Mouse (Mus musculus): ENCODE results near the gene Slc25a11. TPM values are rescaled to one million over a fixed set of nuclear protein-coding genes. Genes with fewer than 3 reads are reported as not detected.

Gene Slc25a11
- 156 and 165 TPM in 2 replicates for polyA plus RNA-seq (2015; fragmentation: Nextera tagmentation; extraction: Ambion mirVana)

DNA sequence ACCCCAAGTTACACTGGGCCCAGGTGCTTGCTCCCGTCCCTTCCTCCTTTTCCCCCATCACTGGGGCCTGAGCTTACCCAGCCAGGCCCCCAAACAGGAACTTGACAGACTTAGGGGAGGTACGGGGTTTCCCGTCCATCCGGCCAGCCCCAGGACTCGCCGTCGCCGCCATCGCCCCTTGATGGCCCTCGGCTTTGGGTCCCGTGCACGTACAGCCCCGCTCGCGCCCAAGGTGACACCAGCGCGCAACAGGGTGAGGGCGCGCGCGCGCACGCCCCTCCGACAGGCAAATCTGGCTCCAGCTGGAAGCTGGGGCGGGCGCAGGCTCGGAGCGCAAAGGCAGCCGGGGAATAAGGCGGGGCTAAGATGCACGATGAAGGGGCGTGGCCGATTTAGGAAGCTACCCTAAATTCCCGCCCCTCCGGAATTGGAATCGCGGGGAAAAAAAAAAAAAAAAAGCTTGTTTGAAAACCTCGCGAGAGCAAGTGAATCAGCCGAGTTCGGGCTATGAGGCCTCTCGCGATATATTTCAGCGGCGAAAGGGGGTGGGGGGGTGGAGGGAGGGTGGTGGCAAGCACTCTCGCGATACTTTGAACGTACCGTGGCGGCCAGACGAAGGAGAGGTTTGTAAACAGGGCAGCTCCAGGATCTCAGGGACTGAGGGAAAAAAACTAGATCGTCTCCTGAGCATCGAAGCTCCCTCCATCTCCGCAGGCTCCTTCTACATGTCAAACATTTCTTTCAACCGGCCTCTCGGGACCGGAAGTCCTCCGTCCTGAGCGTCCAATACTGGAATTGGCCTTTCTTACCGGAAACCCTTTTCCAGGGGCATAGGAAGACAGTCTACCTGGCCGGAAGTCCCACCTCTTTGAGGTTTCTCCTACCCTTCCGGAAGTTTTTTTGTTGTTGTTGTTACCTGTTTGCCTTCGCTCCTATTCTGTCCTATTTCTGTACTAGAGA, at the start of gene Slc25a11, which contains the start of gene Rnf167:
Gene Slc25a11 (minus strand): TSS at position 789 of the 960 bp plus-strand sequence.
Gene Rnf167 (plus strand): TSS at position 545 of the 960 bp plus-strand sequence.
- H3K9me3 ChIP-seq (replicated peaks): no peaks in the 10 kb centered on the region
- peak within 1 kb of the TSS; percentile 92 for H3K27ac ChIP-seq
- H3K4me3 ChIP-seq: peak within 1 kb of the TSS; percentile 75
- peak within 1 kb of the TSS; percentile 100 for H3K4me2 ChIP-seq
- H3K4me1 ChIP-seq: peaks cover 42% of the 10 kb centered on the region
- H3K36me3 ChIP-seq (ENCODE audit: poor library complexity, severe bottlenecking): peaks cover 67% of the 10 kb centered on the region
- WGBS: under 1% methylated on average over 61 of the region's 63 CpGs
- no peaks in the 10 kb centered on the region for H3K27me3 ChIP-seq
- ATAC-seq: peak; percentile 90
- H3K9ac ChIP-seq: peak within 1 kb of the TSS; percentile 90

DNA sequence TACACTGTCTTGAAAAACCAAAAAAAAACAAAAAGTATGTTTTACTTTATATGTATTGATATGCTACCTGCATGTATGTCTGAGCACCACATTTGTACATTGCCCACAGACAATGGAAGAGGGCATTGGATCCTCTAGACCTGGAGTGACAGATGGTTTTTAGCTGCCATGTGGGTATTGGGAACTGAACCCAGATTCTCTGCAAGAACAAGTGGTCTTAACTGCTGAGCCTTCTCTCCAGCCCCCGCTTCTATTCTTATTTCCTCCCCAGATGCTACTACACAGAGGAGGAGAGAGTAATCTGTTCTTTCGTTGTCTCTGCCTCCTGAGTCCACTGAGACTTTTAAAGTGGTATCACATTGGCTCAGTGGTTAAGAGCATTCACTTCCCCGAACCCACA, 46.2 kb upstream of the Slc25a11 start:
- Histone ChIP-seq H3K4me3 (no peak overlapping the region), H3K4me1 (peaks cover 5% of the 10 kb centered on the region), H3K27me3 (no peaks in the 10 kb centered on the region), H3K36me3 (ENCODE audit: poor library complexity, severe bottlenecking) (no peaks in the 10 kb centered on the region), H3K4me2 (no peak overlapping the region), H3K27ac (no peak overlapping the region), H3K9ac (no peak overlapping the region), H3K9me3 (replicated peaks) (no peaks in the 10 kb centered on the region)
- no peak for ATAC-seq
- 69% methylated on average over 3 of the region's 3 CpGs for WGBS

DNA sequence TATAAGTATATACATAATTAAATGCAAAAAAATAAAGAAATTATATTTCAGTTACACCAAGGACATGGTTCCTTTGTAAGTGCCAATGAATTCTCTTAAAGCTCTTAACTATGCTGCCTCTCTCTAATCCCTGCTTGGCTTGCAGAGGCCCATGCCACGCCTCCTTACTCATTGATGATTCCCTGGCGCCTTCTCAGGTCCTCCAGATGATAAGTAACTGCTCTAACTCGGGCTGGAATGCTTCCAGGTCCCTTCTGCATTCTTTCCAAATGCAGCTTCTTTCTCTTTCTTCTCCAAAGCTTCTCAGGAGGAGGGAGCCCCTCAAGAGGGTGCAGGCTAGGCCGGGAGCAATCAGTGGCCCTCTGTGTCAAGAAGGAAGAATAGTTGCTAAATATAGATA, 42.3 kb upstream of the Slc25a11 start:
- Histone ChIP-seq H3K27ac (no peak overlapping the region), H3K9me3 (replicated peaks) (no peaks in the 10 kb centered on the region), H3K36me3 (ENCODE audit: poor library complexity, severe bottlenecking) (peaks cover 9% of the 10 kb centered on the region), H3K9ac (no peak overlapping the region), H3K27me3 (no peaks in the 10 kb centered on the region), H3K4me1 (peaks cover 26% of the 10 kb centered on the region), H3K4me2 (no peak overlapping the region), H3K4me3 (no peak overlapping the region)
- 43% methylated on average over 4 of the region's 4 CpGs for WGBS
- ATAC-seq: no peak

DNA sequence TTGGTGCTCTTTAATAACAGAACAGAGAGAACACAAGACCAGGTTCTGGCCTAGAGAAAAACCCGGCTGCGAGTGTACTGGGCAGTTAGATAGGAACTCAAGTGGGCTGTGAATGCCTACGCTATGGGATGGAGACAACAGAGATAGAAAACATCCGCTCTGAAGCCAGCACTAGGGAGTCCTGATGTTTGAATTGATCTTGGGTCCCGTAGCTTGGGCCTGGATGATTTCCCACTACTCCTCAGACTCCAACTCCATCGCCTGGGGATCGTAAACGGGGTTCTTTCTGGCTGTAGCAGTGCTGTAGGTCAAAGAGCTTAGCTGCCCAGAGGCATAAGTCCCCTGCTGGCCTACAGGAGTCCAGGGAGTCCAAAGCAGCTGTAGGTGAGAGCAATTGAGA, 41.1 kb upstream of the Slc25a11 start:
- Histone ChIP-seq H3K9ac (peak overlapping the region; percentile 91), H3K4me3 (peak overlapping the region; percentile 89), H3K27me3 (no peaks in the 10 kb centered on the region), H3K27ac (peak overlapping the region; percentile 85), H3K4me1 (peaks cover 26% of the 10 kb centered on the region), H3K9me3 (replicated peaks) (no peaks in the 10 kb centered on the region), H3K36me3 (ENCODE audit: poor library complexity, severe bottlenecking) (peaks cover 18% of the 10 kb centered on the region), H3K4me2 (peak overlapping the region; percentile 85)
- no peak for ATAC-seq
- WGBS: 20% methylated on average over 8 of the region's 8 CpGs

DNA sequence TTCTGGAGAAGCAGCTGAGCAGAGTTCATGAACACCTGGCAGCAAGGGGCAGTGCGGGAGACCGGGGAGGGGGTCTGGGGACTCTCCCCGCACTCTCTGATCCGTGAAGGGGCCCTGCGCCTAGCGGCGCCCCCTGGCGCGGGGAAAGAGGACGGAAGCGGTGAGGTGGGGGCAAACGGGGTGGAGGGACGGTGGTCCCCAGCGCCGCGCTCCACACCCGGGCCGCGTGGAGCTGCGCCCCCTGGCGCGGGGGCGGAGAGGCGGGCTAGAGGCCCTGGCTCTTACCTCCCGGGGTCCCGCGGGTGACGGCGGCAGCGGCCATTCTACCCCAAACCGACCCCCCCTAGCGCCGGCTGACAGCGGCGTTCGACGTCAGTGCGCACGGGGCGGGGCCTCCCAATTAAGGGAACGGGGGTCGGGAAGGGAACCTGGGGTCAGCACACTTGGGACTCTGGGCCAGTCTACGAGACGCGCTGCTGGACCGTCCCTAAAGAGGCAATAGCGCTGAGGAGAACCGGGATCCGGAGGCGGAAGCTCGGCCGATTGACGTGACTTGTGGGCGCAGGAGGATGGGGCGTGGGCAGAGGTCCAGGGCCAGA, 40.4 kb upstream of the Slc25a11 start, which contains the start of gene Camta2:
Gene Camta2 (minus strand): TSS at position 505 of the 599 bp plus-strand sequence.
- Histone ChIP-seq H3K4me3 (peak within 1 kb of the TSS; percentile 89), H3K4me2 (peak within 1 kb of the TSS; percentile 85), H3K36me3 (ENCODE audit: poor library complexity, severe bottlenecking) (peaks cover 24% of the 10 kb centered on the region), H3K9me3 (replicated peaks) (no peaks in the 10 kb centered on the region), H3K4me1 (peaks cover 29% of the 10 kb centered on the region), H3K27me3 (no peaks in the 10 kb centered on the region), H3K27ac (peak within 1 kb of the TSS; percentile 85), H3K9ac (peak within 1 kb of the TSS; percentile 91)
- peak; percentile 82 for ATAC-seq
- WGBS: under 1% methylated on average over 47 of the region's 55 CpGs

DNA sequence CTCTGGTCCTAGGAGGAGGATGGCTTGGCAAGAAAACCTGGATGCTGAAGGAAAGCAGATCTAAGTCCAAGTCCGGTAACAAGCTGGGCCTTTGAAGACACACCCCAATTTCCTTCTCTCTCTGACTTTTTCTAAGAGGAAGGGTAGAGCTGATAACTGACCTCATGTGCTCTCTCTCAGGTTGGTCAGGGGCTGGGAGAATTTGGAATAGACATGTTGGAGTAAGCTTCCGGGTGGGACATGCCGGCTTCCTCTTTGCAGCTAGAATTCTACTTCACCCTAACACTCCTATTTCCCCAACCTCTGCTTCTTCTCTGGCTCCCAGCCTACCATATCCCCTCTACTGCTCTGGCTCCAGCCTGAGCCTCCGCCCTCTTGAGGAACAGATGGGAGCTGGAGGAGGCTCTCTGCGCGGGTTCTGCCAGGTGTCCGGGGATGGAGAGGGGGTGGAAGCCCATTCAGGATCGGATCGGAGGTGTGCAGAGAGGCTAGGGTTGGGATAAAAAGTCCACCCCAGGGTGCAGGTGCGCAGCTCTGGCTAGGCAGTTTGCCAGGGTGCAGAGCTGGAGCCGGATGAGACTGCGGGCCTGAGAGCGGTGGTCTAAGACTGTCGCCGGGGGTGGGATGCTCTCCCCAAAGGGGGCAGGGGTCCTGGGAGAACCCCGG, 39.8 kb upstream of the Slc25a11 start:
- no peaks in the 10 kb centered on the region for H3K9me3 ChIP-seq (replicated peaks)
- peak overlapping the region; percentile 91 for H3K9ac ChIP-seq
- H3K27ac ChIP-seq: peak overlapping the region; percentile 85
- H3K4me2 ChIP-seq: peak overlapping the region; percentile 85
- H3K27me3 ChIP-seq: no peaks in the 10 kb centered on the region
- peaks cover 35% of the 10 kb centered on the region for H3K4me1 ChIP-seq
- WGBS: 5% methylated on average over 16 of the region's 16 CpGs
- peak overlapping the region; percentile 89 for H3K4me3 ChIP-seq
- H3K36me3 ChIP-seq (ENCODE audit: poor library complexity, severe bottlenecking): peaks cover 26% of the 10 kb centered on the region
- peak; percentile 73 for ATAC-seq

DNA sequence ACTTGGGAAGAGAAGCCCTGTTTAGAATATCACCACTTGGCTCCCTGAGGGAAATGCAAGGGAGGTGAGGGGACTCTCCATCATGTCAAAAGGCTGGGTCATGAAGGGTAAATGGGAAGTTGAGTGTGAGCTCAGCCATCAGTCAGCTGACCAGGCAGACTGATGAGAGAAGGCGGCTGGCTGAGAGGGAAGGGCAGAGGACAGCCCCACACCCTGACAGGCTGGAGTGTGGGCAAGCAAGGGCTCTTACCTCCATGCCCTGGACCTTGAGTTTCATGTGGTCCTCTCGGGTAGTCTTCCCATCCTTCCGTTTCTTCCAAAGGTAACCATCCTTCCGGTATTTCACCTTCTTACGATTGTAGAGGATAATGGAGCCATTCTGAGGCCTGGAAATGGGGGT, 36.4 kb upstream of the Slc25a11 start:
- WGBS: 91% methylated on average over 5 of the region's 5 CpGs
- peaks cover 53% of the 10 kb centered on the region for H3K36me3 ChIP-seq (ENCODE audit: poor library complexity, severe bottlenecking)
- H3K9me3 ChIP-seq (replicated peaks): no peaks in the 10 kb centered on the region
- H3K4me3 ChIP-seq: no peak overlapping the region
- ATAC-seq: no peak
- no peak overlapping the region for H3K4me2 ChIP-seq
- H3K27ac ChIP-seq: no peak overlapping the region
- H3K4me1 ChIP-seq: peaks cover 37% of the 10 kb centered on the region
- H3K9ac ChIP-seq: no peak overlapping the region
- no peaks in the 10 kb centered on the region for H3K27me3 ChIP-seq

DNA sequence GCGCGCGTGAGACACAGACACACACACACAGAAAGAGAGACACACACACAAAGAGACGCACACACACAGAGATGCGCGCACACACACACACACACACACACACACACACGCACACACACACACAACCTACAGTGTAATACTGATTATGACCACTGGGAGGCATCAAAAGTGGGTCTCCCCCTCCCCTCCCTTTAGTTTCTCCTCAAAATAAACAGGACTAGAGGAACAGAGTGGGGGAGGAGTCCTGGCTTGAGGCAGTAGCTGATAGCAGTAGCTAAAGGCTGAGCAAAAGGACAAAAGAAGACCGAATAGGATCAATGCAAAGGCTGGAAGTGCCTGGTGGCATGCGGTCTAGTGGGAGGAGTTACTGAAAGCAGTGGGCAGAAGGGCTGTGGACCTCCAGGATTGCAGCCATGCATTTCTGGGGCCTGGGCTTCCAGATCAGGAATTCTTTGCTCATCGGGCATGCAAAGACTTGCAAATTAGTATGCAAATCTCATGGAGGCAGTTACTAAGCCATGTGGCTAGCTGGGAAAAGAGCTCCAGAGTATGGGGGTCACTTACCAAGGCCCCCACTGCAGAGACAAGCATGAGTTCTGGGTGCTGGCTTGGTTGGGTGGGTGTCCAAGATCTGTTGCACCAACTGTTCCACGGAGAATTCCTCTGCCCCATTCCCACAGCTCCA, 34.8 kb upstream of the Slc25a11 start:
- Histone ChIP-seq H3K9me3 (replicated peaks) (no peaks in the 10 kb centered on the region), H3K9ac (peak overlapping the region; percentile 43; the same call in 1 of the 2 replicates), H3K4me2 (peak overlapping the region; percentile 30), H3K4me1 (peaks cover 26% of the 10 kb centered on the region), H3K36me3 (ENCODE audit: poor library complexity, severe bottlenecking) (peaks cover 63% of the 10 kb centered on the region), H3K27me3 (no peaks in the 10 kb centered on the region), H3K27ac (peak overlapping the region; percentile 62), H3K4me3 (peak overlapping the region; percentile 12; the same call in 1 of the 2 replicates)
- 8% methylated on average over 11 of the region's 11 CpGs for WGBS
- peak; percentile 80 for ATAC-seq

DNA sequence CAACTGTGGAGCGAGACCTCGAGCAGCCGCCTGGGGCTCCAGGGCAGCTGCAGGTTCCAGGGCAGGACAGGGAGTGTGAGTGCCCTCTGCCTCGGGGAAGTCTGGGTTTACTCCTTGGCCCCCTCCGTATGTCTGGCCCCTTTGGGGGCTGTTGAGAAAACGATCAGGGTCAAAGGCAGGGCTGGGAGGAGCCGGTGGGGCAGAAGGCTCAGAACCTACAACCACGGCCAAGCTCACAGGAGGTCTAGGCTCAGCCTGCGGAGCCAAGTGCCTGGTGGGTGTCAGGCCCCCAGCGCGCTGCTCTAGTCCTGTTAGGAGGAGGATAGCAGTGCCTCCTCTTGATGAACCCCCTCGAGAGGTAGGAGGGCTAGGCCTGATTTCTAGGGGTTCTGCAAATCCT, 33.9 kb upstream of the Slc25a11 start:
- 0 out of 2 replicates have a peak overlapping the region, but pooled peaks have one; percentile 62 for H3K27ac ChIP-seq
- H3K4me3 ChIP-seq: no peak overlapping the region
- 62% methylated on average over 12 of the region's 12 CpGs for WGBS
- ATAC-seq: 0 out of 2 replicates have a peak, but pooled peaks have one; percentile 29
- peaks cover 18% of the 10 kb centered on the region for H3K4me1 ChIP-seq
- H3K9ac ChIP-seq: 0 out of 2 replicates have a peak overlapping the region, but pooled peaks have one; percentile 21
- peaks cover 70% of the 10 kb centered on the region for H3K36me3 ChIP-seq (ENCODE audit: poor library complexity, severe bottlenecking)
- H3K4me2 ChIP-seq: no peak overlapping the region
- H3K27me3 ChIP-seq: no peaks in the 10 kb centered on the region
- no peaks in the 10 kb centered on the region for H3K9me3 ChIP-seq (replicated peaks)

DNA sequence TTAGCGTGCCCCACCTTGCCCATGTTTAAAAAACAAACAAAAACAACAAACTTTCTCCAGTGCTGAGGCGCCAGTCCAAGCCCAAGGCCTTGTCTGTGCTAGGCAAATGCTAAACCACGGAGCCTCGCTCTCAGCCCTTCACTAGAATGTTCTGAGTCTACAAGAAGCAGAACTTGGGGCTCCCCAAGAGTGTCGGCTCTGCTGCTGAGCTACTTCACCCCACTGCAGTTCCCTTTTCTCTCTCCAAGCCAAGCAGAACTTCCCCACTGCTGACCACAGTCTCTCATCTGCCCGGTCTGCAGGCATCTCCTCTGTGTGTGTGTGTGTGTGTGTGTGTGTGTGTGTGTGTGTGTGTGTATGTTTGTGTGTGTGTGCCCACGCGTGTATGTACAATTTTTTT, 32.6 kb upstream of the Slc25a11 start:
- no peak overlapping the region for H3K27ac ChIP-seq
- no peak overlapping the region for H3K4me3 ChIP-seq
- no peaks in the 10 kb centered on the region for H3K9me3 ChIP-seq (replicated peaks)
- ATAC-seq: no peak
- no peak overlapping the region for H3K4me2 ChIP-seq
- no peak overlapping the region for H3K9ac ChIP-seq
- H3K4me1 ChIP-seq: peaks cover 15% of the 10 kb centered on the region
- WGBS: 91% methylated on average over 8 of the region's 8 CpGs
- peaks cover 76% of the 10 kb centered on the region for H3K36me3 ChIP-seq (ENCODE audit: poor library complexity, severe bottlenecking)
- no peaks in the 10 kb centered on the region for H3K27me3 ChIP-seq

DNA sequence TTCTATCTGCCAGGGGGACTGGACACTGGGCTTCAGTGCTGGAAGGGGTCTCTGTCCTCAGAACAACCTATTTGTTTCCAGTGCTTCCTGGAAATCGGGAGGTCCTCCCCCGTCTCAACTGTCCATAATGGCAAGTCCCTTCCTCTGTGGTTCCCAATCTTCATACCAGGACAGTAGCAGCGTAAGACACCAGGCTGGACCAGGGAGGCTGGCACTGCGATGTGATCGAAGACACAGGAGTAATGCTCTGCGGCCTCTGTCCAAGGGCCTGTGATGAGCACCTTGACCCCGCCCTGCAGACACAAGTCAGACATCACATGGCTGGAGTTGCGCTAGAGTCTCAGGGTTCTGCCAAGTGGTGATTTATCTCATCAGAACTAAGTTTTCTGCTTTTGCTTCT, 32.1 kb upstream of the Slc25a11 start:
- Histone ChIP-seq H3K27ac (no peak overlapping the region), H3K9ac (no peak overlapping the region), H3K36me3 (ENCODE audit: poor library complexity, severe bottlenecking) (peaks cover 78% of the 10 kb centered on the region), H3K4me2 (no peak overlapping the region), H3K4me1 (peaks cover 15% of the 10 kb centered on the region), H3K27me3 (no peaks in the 10 kb centered on the region), H3K9me3 (replicated peaks) (no peaks in the 10 kb centered on the region), H3K4me3 (no peak overlapping the region)
- WGBS: 96% methylated on average over 8 of the region's 8 CpGs
- no peak for ATAC-seq
